Mouse (Mus musculus) lung, adult 2 months (tissue): ENCODE results near the gene Snx13.

Source experiments
- CTCF ChIP-seq: fragments of 200-500 bp; IDR thresholded peaks from 2 replicates; pipeline ENCODE4 v1.5.1; 2011; ENCODE audit warnings: mild to moderate bottlenecking, low read length, control low read depth; ENCODE audit not compliant: insufficient read depth
- POLR2A ChIP-seq: fragments of 200-500 bp; IDR thresholded peaks from 2 replicates; pipeline ENCODE4 v1.6.1; 2011; ENCODE audit warnings: low read depth, mild to moderate bottlenecking, control low read depth, low read length, borderline replicate concordance; ENCODE audit errors: extremely low read depth

DNA sequence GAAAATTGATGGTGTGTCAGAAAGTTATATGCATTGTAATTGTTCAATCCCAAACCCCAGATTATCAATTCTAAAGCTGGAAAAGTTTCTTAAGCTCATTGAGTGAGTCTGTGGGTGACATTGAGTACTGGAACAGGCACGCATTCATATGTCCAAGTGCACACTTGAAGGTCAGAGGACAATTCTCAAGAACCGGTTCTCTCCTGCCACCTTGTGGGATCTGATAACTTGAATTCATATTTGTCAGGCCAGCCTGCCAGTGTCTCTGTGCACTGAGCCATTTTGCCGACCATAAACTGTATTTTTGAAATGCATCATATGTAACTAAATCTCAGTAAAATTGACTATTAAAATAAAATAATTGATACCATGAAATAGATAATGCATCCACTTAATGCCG is 114.7 kb downstream of the Snx13 start:
- TF ChIP-seq CTCF (no peak), POLR2A (no peak)
